Mouse (Mus musculus): ENCODE measurements at regions not wholly inside any gene's neighbourhood (a gene's known extent, or its start where the extent isn't known, plus 50 kb on each side); places are given as distances from the start of the nearest gene placed in this dataset.

- no peak for DNase-seq (ENCODE audit: low spot score in 2 of 2)
These were observed 185.1 kb upstream of the Slc5a7 start for GRCm38 (mm10) chr17:54483901-54484300.

DNA sequence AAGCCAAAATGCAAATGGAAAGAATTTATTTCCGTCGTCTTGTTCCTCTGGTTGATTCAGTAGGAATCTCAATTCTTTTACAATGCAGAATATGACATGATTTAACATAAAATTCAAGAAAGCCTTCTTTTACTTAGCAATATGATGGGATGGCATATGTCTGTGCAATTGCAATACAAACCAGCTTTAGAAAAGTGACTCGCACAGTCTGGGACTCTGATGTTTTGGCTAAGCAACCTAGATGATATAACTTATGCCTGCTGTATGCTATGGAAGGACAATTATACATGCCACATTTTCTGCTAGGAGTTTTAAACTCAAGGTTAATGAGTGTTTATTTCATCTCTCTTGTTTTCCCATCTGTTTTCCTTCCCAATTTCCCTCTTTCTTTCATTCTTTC lies 141.1 kb upstream of the Slc5a7 start:
- DNase-seq (ENCODE audit: low spot score in 2 of 2): no peak

DNA sequence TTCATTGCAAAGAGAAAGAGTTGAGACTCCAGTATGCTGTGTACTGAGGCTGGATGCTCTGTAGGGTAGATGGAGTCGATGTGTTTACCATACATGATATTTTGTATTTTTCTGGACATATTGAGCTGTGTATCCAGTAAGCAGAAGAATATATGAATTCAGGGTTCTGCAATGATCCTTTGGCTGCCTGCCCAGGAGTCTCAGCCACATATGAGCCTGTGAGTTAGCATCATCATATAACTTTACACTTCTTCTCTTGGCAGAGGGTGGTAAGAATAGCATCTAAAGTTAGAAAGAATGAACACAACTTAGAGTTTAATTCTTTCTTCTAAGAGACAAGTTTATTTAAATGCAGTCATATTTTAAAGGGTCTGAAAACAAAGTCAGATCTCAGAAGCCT lies 139.6 kb upstream of the Slc5a7 start:
- DNase-seq (ENCODE audit: low spot score in 2 of 2): no peak

DNA sequence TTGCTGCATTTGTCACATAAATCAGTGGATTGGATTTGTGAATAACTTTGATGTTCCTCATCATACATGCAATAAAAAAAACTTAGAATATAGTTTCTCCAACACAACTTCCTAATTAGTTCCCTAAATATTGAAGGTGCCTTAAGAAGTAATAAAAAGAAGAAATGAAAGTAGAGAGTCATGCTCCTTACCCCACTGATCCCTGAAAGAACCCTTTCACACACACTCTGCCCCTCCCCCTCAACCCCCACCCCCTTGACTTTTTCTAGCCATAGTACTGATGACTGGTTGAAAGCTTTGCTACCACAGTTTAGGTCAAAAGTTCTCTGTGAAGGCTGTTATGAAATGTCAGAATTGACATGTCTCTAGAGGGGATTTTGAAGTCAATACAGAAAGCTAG lies 131.1 kb upstream of the Slc5a7 start:
- no peak for DNase-seq (ENCODE audit: low spot score in 2 of 2)

GRCm38 (mm10) chr17:54414260-54414659 lies 115.4 kb upstream of the Slc5a7 start:
- no peak for DNase-seq (ENCODE audit: low spot score in 2 of 2)

DNA sequence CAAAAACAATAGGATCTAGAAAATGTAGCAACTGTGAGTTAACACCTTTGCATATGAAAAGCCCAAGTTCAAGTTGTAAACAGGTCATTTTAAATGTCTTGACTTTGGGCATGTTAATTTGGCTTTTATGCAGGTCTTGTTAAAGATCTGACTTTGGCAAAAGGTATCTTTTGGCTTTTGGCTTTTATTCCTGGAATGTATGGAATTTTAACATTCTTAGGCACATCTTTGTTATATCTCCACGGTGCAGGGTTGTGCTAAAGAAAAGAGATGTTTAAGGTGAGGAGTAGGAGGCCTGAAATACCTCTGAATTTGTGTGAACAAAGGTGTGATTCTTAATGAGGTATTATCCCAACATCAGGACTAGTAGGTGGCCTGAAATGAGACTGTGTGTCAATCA lies 97.6 kb upstream of the Slc5a7 start:
- no peak for DNase-seq (ENCODE audit: low spot score in 2 of 2)

GRCm38 (mm10) chr17:54377500-54377899 lies 78.7 kb upstream of the Slc5a7 start:
- no peak for DNase-seq (ENCODE audit: low spot score in 2 of 2)

DNA sequence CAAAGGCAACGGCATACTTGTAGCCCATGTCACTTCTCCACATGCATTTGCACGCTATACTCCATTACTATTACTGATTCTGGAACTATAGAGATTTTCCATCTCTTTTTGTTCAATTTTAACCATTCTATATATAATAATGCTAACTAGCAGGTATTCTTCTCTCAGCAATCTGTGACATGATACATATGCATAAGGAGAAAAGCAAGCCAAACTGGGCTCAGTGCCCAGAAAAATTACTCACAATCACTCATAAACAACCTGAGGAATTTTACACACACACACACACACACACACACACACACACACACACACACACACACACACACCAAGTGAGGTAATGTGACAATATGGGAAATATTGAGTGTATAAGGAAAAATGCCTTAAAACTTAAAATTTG lies 69.8 kb upstream of the Slc5a7 start:
- DNase-seq (ENCODE audit: low spot score in 2 of 2): no peak

- DNase-seq (ENCODE audit: low spot score in 2 of 2): no peak
These were observed 69.1 kb upstream of the Slc5a7 start for GRCm38 (mm10) chr17:54367948-54368347.

DNA sequence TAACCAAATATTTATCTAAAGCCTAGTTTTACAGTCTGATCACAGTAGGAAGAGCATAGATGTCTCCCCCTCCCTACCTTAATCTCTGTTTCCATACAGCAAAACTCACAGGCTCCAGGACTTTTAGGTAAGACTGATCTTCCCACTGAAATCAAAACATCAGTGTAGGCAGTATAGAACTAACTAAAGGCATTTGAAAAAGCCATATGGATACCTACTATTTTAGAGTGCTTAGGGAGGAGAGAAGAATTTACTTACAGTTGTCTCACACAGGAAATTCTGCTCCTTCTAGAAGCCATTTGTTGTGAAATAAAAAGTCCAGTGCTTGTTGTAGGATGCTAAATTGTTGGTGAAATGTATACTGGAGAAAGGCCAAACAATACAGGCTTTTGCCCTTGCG lies 64.2 kb upstream of the Slc5a7 start:
- no peak for DNase-seq (ENCODE audit: low spot score in 2 of 2)

- DNase-seq (ENCODE audit: low spot score in 2 of 2): no peak
These were observed 54.2 kb upstream of the Slc5a7 start for GRCm38 (mm10) chr17:54353063-54353462.

GRCm38 (mm10) chr17:54350881-54351280 lies 52.0 kb upstream of the Slc5a7 start:
- peak in 1 of 2 experiments; percentile 27 for DNase-seq (ENCODE audit: low spot score in 2 of 2)
